Mouse (Mus musculus) midbrain, embryonic 13.5 days (tissue): ENCODE data around the gene Gm20425. TPM values are rescaled to one million over a fixed set of nuclear protein-coding genes. Genes with fewer than 3 reads are reported as not detected.

Source experiments
- ATAC-seq: fragments of 200-750 bp; cut with Nextera tagmentation; 2 replicates; pipeline ENCODE4 v1.8.0; 2017; ENCODE audit warnings: mild to moderate bottlenecking, moderate TSS enrichment, moderate library complexity
- H3K27ac ChIP-seq: fragments of 300-500 bp; sonication (generic); 2 replicates; pipeline ENCODE4 v1.5.1; 2015; ENCODE audit warnings: inconsistent platforms, mild to moderate bottlenecking, moderate library complexity
- H3K27me3 ChIP-seq: fragments of 300-500 bp; sonication (generic); 2 replicates; pipeline ENCODE4 v1.6.1; 2015; ENCODE audit warnings: mild to moderate bottlenecking, inconsistent platforms
- H3K36me3 ChIP-seq: fragments of 300-500 bp; sonication (generic); 2 replicates; pipeline ENCODE4 v1.6.1; 2015; ENCODE audit warnings: mild to moderate bottlenecking, inconsistent platforms
- H3K4me1 ChIP-seq: fragments of 300-500 bp; sonication (generic); replicated peaks from 2 replicates; pipeline ENCODE4 v1.6.1; 2015; ENCODE audit warnings: inconsistent platforms
- H3K4me2 ChIP-seq: fragments of 300-500 bp; sonication (generic); replicated peaks from 2 replicates; pipeline ENCODE4 v1.6.1; 2015; ENCODE audit warnings: moderate library complexity, mild to moderate bottlenecking, inconsistent platforms
- H3K4me3 ChIP-seq: fragments of 300-500 bp; sonication (generic); replicated peaks from 2 replicates; pipeline ENCODE4 v1.5.1; 2015; ENCODE audit warnings: mild to moderate bottlenecking, inconsistent platforms
- H3K9ac ChIP-seq: fragments of 300-500 bp; sonication (generic); replicated peaks from 2 replicates; pipeline ENCODE4 v1.6.1; 2015; ENCODE audit warnings: mild to moderate bottlenecking, inconsistent platforms
- H3K9me3 ChIP-seq: fragments of 300-500 bp; sonication (generic); 2 replicates; pipeline ENCODE4 v1.6.1; 2016; ENCODE audit warnings: mild to moderate bottlenecking, inconsistent platforms
- WGBS: fragments of 180-500 bp; shearing (Covaris S2); methylation state at CpG from one replicate; pipeline ENCODE4 v1.1.7; 2015; 5-methylcytosine and 5-hydroxymethylcytosine counted together
- polyA plus RNA-seq: library from polyadenylated mRNA; unstranded; fragments of >200 nt; fragmentation: Nextera tagmentation; extraction: Ambion mirVana; gene quantifications from 2 replicates; pipeline ENCODE4 v1.2.1, GENCODE M21; 2015

The Gm20425 gene
- polyA plus RNA-seq, 1 experiment from 2014 or later: not detected

DNA sequence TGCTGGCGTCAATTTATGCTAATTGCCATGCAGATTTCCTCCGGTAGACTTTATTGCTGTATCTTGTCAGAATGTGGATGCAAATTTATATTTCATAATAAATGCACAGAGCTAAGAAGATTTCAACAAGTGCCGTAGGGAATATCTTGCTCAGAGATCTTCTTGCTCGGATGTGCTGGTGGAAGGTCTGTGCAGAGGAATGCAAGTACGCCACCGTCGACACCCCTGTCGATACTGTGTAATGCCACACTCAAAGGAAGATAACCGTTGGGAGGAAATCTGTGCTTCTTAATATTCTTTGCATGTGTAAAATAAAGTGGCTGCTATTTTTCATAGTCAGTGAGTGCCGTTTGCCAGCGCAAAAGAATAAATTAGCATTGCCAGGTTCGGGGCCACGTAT is 83.0 kb downstream of the Gm20425 start:
- WGBS: 38% methylated on average over 13 of the region's 13 CpGs
- H3K4me2 ChIP-seq: peak overlapping the region; percentile 26
- H3K4me1 ChIP-seq: peaks cover 60% of the 10 kb centered on the region
- no peaks in the 10 kb centered on the region for H3K27me3 ChIP-seq
- H3K36me3 ChIP-seq: peaks cover 18% of the 10 kb centered on the region
- 0 out of 2 replicates have a peak overlapping the region, but pooled peaks have one; percentile 15 for H3K9ac ChIP-seq
- H3K27ac ChIP-seq: peak overlapping the region; percentile 84
- no peaks in the 10 kb centered on the region for H3K9me3 ChIP-seq
- ATAC-seq: peak; percentile 51; the same call in 1 of the 2 replicates
- H3K4me3 ChIP-seq: no peak overlapping the region

- Histone ChIP-seq H3K27me3 (no peaks in the 10 kb centered on the region), H3K4me2 (peak overlapping the region; percentile 26; the same call in 1 of the 2 replicates), H3K27ac (peak overlapping the region; percentile 84), H3K4me3 (no peak overlapping the region), H3K9ac (no peak overlapping the region), H3K9me3 (no peaks in the 10 kb centered on the region), H3K36me3 (peaks cover 21% of the 10 kb centered on the region), H3K4me1 (peaks cover 60% of the 10 kb centered on the region)
- WGBS: 10% methylated on average over 9 of the region's 9 CpGs
- peak; percentile 75 for ATAC-seq
Observed at GRCm38 (mm10) chr9:103146703-103147102, 83.4 kb downstream of the Gm20425 start.

DNA sequence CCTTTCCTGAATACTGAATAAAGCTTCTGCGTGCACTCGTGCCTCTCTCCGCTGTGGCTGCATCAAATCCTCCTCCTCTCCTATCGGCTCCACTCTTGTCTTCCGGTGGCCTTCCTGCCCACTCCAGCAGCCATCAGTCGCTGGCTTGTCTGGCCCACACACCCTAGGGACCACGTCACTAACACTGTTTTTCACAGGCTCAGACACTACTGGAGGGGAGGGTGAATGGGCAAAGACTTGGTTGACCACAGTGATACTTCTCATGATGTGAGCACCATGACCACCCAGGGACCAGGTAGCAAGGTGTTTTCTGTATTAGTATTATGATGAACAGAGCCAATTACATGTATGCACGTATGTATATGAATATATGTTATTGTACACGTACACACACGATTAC is 83.8 kb downstream of the Gm20425 start:
- Histone ChIP-seq H3K4me3 (no peak overlapping the region), H3K4me1 (peaks cover 60% of the 10 kb centered on the region), H3K27ac (peak overlapping the region; percentile 84), H3K9ac (no peak overlapping the region; the same call in 1 of the 2 replicates), H3K4me2 (0 out of 2 replicates have a peak overlapping the region, but pooled peaks have one; percentile 13), H3K27me3 (no peaks in the 10 kb centered on the region), H3K9me3 (no peaks in the 10 kb centered on the region), H3K36me3 (peaks cover 25% of the 10 kb centered on the region)
- peak; percentile 28 for ATAC-seq
- WGBS: 46% methylated on average over 10 of the region's 10 CpGs

DNA sequence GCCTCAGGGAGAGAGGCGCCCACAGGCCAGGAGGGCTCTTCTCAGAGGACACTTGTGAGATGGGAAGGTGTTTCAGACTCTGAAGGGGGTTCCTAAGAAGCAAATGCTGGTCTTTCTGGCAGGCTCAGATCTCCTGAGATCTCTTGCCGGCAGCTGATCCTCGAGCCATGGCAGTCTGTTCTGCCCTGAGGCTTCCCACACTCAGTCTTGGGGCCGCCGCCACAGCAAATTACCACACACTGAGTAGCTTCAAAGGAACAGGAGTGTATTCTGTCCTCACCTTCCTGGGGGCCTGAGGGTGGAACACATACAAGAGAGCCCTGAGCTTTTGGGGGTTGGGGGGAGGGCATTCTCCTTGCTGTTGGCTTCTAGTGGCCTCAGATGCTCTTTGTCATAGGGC is 84.8 kb downstream of the Gm20425 start:
- Histone ChIP-seq H3K4me3 (no peak overlapping the region), H3K27me3 (no peaks in the 10 kb centered on the region), H3K4me1 (peaks cover 60% of the 10 kb centered on the region), H3K9ac (no peak overlapping the region; the same call in 1 of the 2 replicates), H3K36me3 (peaks cover 30% of the 10 kb centered on the region), H3K4me2 (0 out of 2 replicates have a peak overlapping the region, but pooled peaks have one; percentile 1), H3K9me3 (no peaks in the 10 kb centered on the region), H3K27ac (peak overlapping the region; percentile 84)
- ATAC-seq: no peak
- 43% methylated on average over 5 of the region's 5 CpGs for WGBS

DNA sequence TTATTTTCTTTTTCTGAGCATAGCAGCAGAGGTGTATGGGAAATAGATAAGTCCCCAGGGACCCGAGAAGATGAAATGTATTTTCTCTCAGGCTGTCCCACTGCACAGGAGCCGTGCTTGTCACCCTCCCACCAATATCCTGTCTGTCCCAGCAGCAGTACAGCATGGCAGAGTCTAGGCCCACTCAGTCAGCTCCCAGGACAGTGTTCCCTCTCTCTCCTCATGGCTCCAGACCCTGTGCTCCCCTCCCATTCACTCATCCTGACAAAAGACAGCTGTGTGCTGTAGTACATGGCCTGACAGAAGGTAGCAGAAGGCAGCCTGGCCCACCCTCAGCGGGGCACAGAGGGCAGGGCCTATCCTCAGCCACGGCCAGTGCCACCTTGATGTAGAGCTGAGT is 86.2 kb downstream of the Gm20425 start:
- H3K27ac ChIP-seq: peak overlapping the region; percentile 60
- no peak overlapping the region for H3K4me2 ChIP-seq
- no peak overlapping the region for H3K4me3 ChIP-seq
- H3K36me3 ChIP-seq: peaks cover 30% of the 10 kb centered on the region
- no peak overlapping the region for H3K9ac ChIP-seq
- H3K4me1 ChIP-seq: peaks cover 73% of the 10 kb centered on the region
- WGBS: 72% methylated on average over 4 of the region's 4 CpGs
- no peaks in the 10 kb centered on the region for H3K27me3 ChIP-seq
- H3K9me3 ChIP-seq: no peaks in the 10 kb centered on the region
- ATAC-seq: peak; percentile 2; the same call in 1 of the 2 replicates

GRCm38 (mm10) chr9:103141266-103141665 is 88.8 kb downstream of the Gm20425 start:
- Histone ChIP-seq H3K9ac (no peak overlapping the region), H3K27ac (no peak overlapping the region), H3K9me3 (no peaks in the 10 kb centered on the region), H3K4me1 (peaks cover 65% of the 10 kb centered on the region), H3K4me2 (no peak overlapping the region), H3K4me3 (no peak overlapping the region), H3K27me3 (no peaks in the 10 kb centered on the region), H3K36me3 (peaks cover 30% of the 10 kb centered on the region)
- no peak for ATAC-seq
- WGBS: 82% methylated on average over 7 of the region's 7 CpGs

- peaks cover 64% of the 10 kb centered on the region for H3K4me1 ChIP-seq
- H3K9me3 ChIP-seq: no peaks in the 10 kb centered on the region
- ATAC-seq: no peak
Observed at GRCm38 (mm10) chr9:103140384-103140783, 89.7 kb downstream of the Gm20425 start.

More at GRCm38 (mm10) chr9:103140384-103140783, 89.7 kb downstream of the Gm20425 start:
- peaks cover 28% of the 10 kb centered on the region for H3K36me3 ChIP-seq
- H3K27ac ChIP-seq: no peak overlapping the region
- 86% methylated on average over 6 of the region's 6 CpGs for WGBS
- no peak overlapping the region for H3K4me3 ChIP-seq
- H3K4me2 ChIP-seq: no peak overlapping the region
- no peaks in the 10 kb centered on the region for H3K27me3 ChIP-seq
- H3K9ac ChIP-seq: no peak overlapping the region

Other genes starting within 250 kb of the Gm20425 start
- gene Slco2a1, start 241.6 kb downstream of the Gm20425 start, polyA plus RNA-seq: 0.81 and 0.89 TPM in 2 replicates
- gene Rab6b, start 118.5 kb downstream of the Gm20425 start, polyA plus RNA-seq: 58.9 and 64.2 TPM in 2 replicates
- 49.3 and 55.1 TPM in 2 replicates for gene Srprb, start 28.2 kb downstream of the Gm20425 start, polyA plus RNA-seq
- 24.7 and 25.8 TPM in 2 replicates for gene Trf, start 137 bp upstream of the Gm20425 start, polyA plus RNA-seq
- gene 1300017J02Rik, start 74.8 kb upstream of the Gm20425 start, polyA plus RNA-seq: 1.5 and 1.6 TPM in 2 replicates
- gene Topbp1, start 74.9 kb upstream of the Gm20425 start, polyA plus RNA-seq: 32.0 and 36.2 TPM in 2 replicates
- 85.2 and 105 TPM in 2 replicates for gene Cdv3, start 135.5 kb upstream of the Gm20425 start, polyA plus RNA-seq